ENCODE assay signal across 9 mouse cellular contexts in the genomic region with DNA sequence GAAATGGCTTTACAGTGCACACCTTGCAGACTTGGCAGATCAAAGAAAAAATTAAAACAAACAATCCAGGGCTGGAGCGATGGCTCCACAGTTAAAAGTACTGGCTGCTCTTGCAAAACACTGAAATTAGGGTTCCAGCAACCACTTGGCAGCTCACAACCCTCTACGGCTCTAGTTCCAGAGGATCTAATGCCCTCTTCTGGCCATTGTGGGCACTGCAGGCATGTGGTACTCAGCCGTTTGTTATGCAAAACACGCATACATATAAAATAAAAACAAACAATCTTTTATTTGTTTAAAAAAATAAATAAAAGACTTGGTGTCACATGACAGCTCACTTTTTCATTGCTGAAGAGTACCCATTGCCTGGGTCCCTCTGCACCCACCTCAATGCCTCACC. TPM values are rescaled to one million over a fixed set of nuclear protein-coding genes. Genes with fewer than 3 reads are reported as not detected.
DNase-seq lines count a peak whose midpoint lies in the region; ATAC-seq and TF ChIP-seq lines count a peak whose summit lies in the region.
"Had no signal": no experiment of that assay in that cellular context is flagged by ENCODE, and none has a peak within 500 bp of the region (broad histone marks: within the 10 kb centered on the region; RNA-seq: fewer than 3 reads in every experiment).

No protein-coding gene starts in this region.

- no peak overlapping the region for H3K9ac ChIP-seq in hindbrain, embryonic 11.5 days (ENCODE audit: low read depth, low read length)
- no peak overlapping the region for H3K9ac ChIP-seq in hindbrain, embryonic 13.5 days
- no peak overlapping the region for H3K9ac ChIP-seq in intestine, embryonic 15.5 days
- no peak overlapping the region for H3K9ac ChIP-seq in neural tube, embryonic 11.5 days (ENCODE audit: low read length)

- no peak overlapping the region for H3K4me3 ChIP-seq in hindbrain, embryonic 11.5 days (ENCODE audit: low read depth, low read length)
- no peak overlapping the region for H3K4me3 ChIP-seq in hindbrain, embryonic 13.5 days
- H3K4me3 ChIP-seq in embryonic facial prominence, embryonic 10.5 days: no peak overlapping the region
- H3K4me3 ChIP-seq in intestine, embryonic 15.5 days (replicated peaks): no peak overlapping the region
- no peak overlapping the region for H3K4me3 ChIP-seq in neural tube, embryonic 11.5 days (ENCODE audit: low read depth, low read length)
- no peak overlapping the region for H3K4me3 ChIP-seq in thymus, adult 2 months (ENCODE audit: control insufficient read depth, insufficient read depth, low read length)

- H3K27me3 ChIP-seq in hindbrain, embryonic 11.5 days (ENCODE audit: control insufficient read depth, insufficient read depth, low read length): no peaks in the 10 kb centered on the region
- H3K27me3 ChIP-seq in hindbrain, embryonic 13.5 days: peaks cover 9% of the 10 kb centered on the region; the same call in 1 of the 2 replicates
- 0 out of 2 replicates have a peak, but pooled peaks cover 4% of the 10 kb centered on the region for H3K27me3 ChIP-seq in embryonic facial prominence, embryonic 10.5 days (replicated peaks; ENCODE audit: low read depth, poor library complexity, severe bottlenecking)
- no peaks in the 10 kb centered on the region for H3K27me3 ChIP-seq in intestine, embryonic 15.5 days (replicated peaks)
- no peaks in the 10 kb centered on the region for H3K27me3 ChIP-seq in neural tube, embryonic 11.5 days (ENCODE audit: control insufficient read depth, insufficient read depth, low read length)
- H3K27me3 ChIP-seq in thymus, adult 2 months (ENCODE audit: control insufficient read depth, insufficient read depth, low read length): no peaks in the 10 kb centered on the region; the same call in 1 of the 2 replicates

- no peaks in the 10 kb centered on the region for H3K36me3 ChIP-seq in hindbrain, embryonic 11.5 days (ENCODE audit: control insufficient read depth, insufficient read depth, low read length)
- H3K36me3 ChIP-seq in hindbrain, embryonic 13.5 days: no peaks in the 10 kb centered on the region
- no peaks in the 10 kb centered on the region for H3K36me3 ChIP-seq in embryonic facial prominence, embryonic 10.5 days (replicated peaks)
- H3K36me3 ChIP-seq in intestine, embryonic 15.5 days: no peaks in the 10 kb centered on the region
- no peaks in the 10 kb centered on the region for H3K36me3 ChIP-seq in neural tube, embryonic 11.5 days (ENCODE audit: control insufficient read depth, insufficient read depth, low read length)
- no peaks in the 10 kb centered on the region for H3K36me3 ChIP-seq in thymus, adult 2 months (ENCODE audit: control insufficient read depth, insufficient read depth, low read length)

- TF ChIP-seq POLR2A in thymus, adult 2 months (IDR thresholded peaks at IDR 0.05; ENCODE audit: control insufficient read depth, extremely low read depth, insufficient read depth, low read length, poor library complexity): no peak

- ATAC-seq in hindbrain, embryonic 11.5 days (ENCODE audit: low FRiP score): no peak
- no peak for ATAC-seq in hindbrain, embryonic 13.5 days (ENCODE audit: low FRiP score)
- no peak for ATAC-seq in intestine, embryonic 15.5 days
- no peak for ATAC-seq in neural tube, embryonic 11.5 days (ENCODE audit: insufficient read depth, low FRiP score, low TSS enrichment)

- no peak for TF ChIP-seq CTCF in thymus, adult 2 months (IDR thresholded peaks at IDR 0.05; ENCODE audit: borderline replicate concordance, control insufficient read depth, extremely low read depth, insufficient read depth, low read length, poor library complexity)

- H3K4me2 ChIP-seq in hindbrain, embryonic 11.5 days (replicated peaks; ENCODE audit: low read depth, low read length): no peak overlapping the region
- H3K4me2 ChIP-seq in hindbrain, embryonic 13.5 days: no peak overlapping the region
- peak overlapping the region; percentile 45 for H3K4me2 ChIP-seq in intestine, embryonic 15.5 days (replicated peaks)
- H3K4me2 ChIP-seq in neural tube, embryonic 11.5 days (ENCODE audit: low read depth): no peak overlapping the region

- H3K9me3 ChIP-seq in hindbrain, embryonic 11.5 days (ENCODE audit: control insufficient read depth, low read length): no peaks in the 10 kb centered on the region
- no peaks in the 10 kb centered on the region for H3K9me3 ChIP-seq in hindbrain, embryonic 13.5 days
- H3K9me3 ChIP-seq in embryonic facial prominence, embryonic 10.5 days: no peaks in the 10 kb centered on the region
- no peaks in the 10 kb centered on the region for H3K9me3 ChIP-seq in intestine, embryonic 15.5 days
- H3K9me3 ChIP-seq in neural tube, embryonic 11.5 days (ENCODE audit: control insufficient read depth, low read length): no peaks in the 10 kb centered on the region

- peak; percentile 87 for DNase-seq in hindbrain, embryonic 11.5 days (ENCODE audit: low spot score)
- peak; percentile 84 for DNase-seq in adrenal gland, postnatal 14 days
- DNase-seq in embryonic facial prominence, embryonic 10.5 days (ENCODE audit: low spot score): peak; percentile 75
- DNase-seq in left cerebral cortex, postnatal 4 days: peak; percentile 89
- peak; percentile 73 for DNase-seq in neural tube, embryonic 11.5 days (ENCODE audit: low spot score)
- peak; percentile 79 for DNase-seq in thymus, adult 2 months

- intact Hi-C loops in left cerebral cortex, postnatal 4 days (cut with DNase I): loop anchor here (10.0 kb wide), 1 partner anchor 158 kb away; no protein-coding TSS in a partner anchor

- H3K4me1 ChIP-seq in hindbrain, embryonic 11.5 days (replicated peaks; ENCODE audit: control insufficient read depth, insufficient read depth, low read length): no peaks in the 10 kb centered on the region
- H3K4me1 ChIP-seq in hindbrain, embryonic 13.5 days (replicated peaks): no peaks in the 10 kb centered on the region
- no peaks in the 10 kb centered on the region for H3K4me1 ChIP-seq in embryonic facial prominence, embryonic 10.5 days
- peaks cover 4% of the 10 kb centered on the region; the same call in 1 of the 2 replicates for H3K4me1 ChIP-seq in intestine, embryonic 15.5 days (replicated peaks)
- no peaks in the 10 kb centered on the region for H3K4me1 ChIP-seq in neural tube, embryonic 11.5 days (ENCODE audit: control insufficient read depth, insufficient read depth, low read length)
- H3K4me1 ChIP-seq in thymus, adult 2 months (replicated peaks; ENCODE audit: control insufficient read depth, insufficient read depth, low read length): no peaks in the 10 kb centered on the region

- H3K27ac ChIP-seq in hindbrain, embryonic 11.5 days (ENCODE audit: low read depth, low read length): no peak overlapping the region
- no peak overlapping the region for H3K27ac ChIP-seq in hindbrain, embryonic 13.5 days
- H3K27ac ChIP-seq in embryonic facial prominence, embryonic 10.5 days (replicated peaks): no peak overlapping the region
- H3K27ac ChIP-seq in intestine, embryonic 15.5 days: no peak overlapping the region
- H3K27ac ChIP-seq in neural tube, embryonic 11.5 days (ENCODE audit: low read depth, low read length): no peak overlapping the region
- H3K27ac ChIP-seq in thymus, adult 2 months (ENCODE audit: control insufficient read depth, insufficient read depth, low read length): no peak overlapping the region

- WGBS in hindbrain, embryonic 11.5 days: 27% methylated on average over 4 of the region's 4 CpGs
- WGBS in hindbrain, embryonic 13.5 days: 11% methylated on average over 4 of the region's 4 CpGs
- 21% methylated on average over 4 of the region's 4 CpGs for WGBS in embryonic facial prominence, embryonic 10.5 days
- 19% methylated on average over 4 of the region's 4 CpGs for WGBS in intestine, embryonic 15.5 days
- WGBS in neural tube, embryonic 11.5 days: 20% methylated on average over 4 of the region's 4 CpGs
- 11% methylated on average over 4 of the region's 4 CpGs for WGBS in thymus, adult 2 months

RNA-seq across cellular contexts. Expression of a gene that starts 0.7 kb away (rescaled TPM):
- polyA plus RNA-seq in hindbrain, embryonic 11.5 days (2014; fragmentation: Nextera tagmentation; extraction: Ambion mirVana): not detected in 2 replicates
- not detected in 2 replicates for polyA plus RNA-seq in hindbrain, embryonic 13.5 days (2015; fragmentation: Nextera tagmentation; extraction: Ambion mirVana)
- total RNA-seq in adrenal gland, postnatal 14 days (2021): 2.6 and 33.4 TPM in 2 replicates
- 0.28 TPM in 1 of 2 replicates, not detected in the other for polyA plus RNA-seq in embryonic facial prominence, embryonic 10.5 days (2016; fragmentation: Nextera tagmentation; extraction: Ambion mirVana)
- polyA plus RNA-seq in intestine, embryonic 15.5 days (2015; fragmentation: Nextera tagmentation; extraction: Ambion mirVana): 5.0 and 5.2 TPM in 2 replicates
- under 1 TPM in 1 of 2 experiments, not detected in 1; 0.66 TPM for total RNA-seq in left cerebral cortex, postnatal 4 days (2021)
- not detected in 2 replicates for polyA plus RNA-seq in neural tube, embryonic 11.5 days (2014; fragmentation: Nextera tagmentation; extraction: Ambion mirVana)
- 0.13 and 0.62 TPM in 2 replicates for polyA plus RNA-seq in thymus, adult 2 months (2012; rRNA removed)
- polyA plus RNA-seq: stomach, embryonic 14.5 days had no signal

RNA-seq across cellular contexts. Expression of a gene that starts 34.6 kb away (rescaled TPM):
- polyA plus RNA-seq in hindbrain, embryonic 11.5 days (2014; fragmentation: Nextera tagmentation; extraction: Ambion mirVana): 3.3 and 4.5 TPM in 2 replicates
- 0.94 and 1.8 TPM in 2 replicates for polyA plus RNA-seq in hindbrain, embryonic 13.5 days (2015; fragmentation: Nextera tagmentation; extraction: Ambion mirVana)
- total RNA-seq in adrenal gland, postnatal 14 days (2021): 0.11 TPM in 1 of 2 replicates, not detected in the other
- 0.15 and 0.63 TPM in 2 replicates for polyA plus RNA-seq in embryonic facial prominence, embryonic 10.5 days (2016; fragmentation: Nextera tagmentation; extraction: Ambion mirVana)
- polyA plus RNA-seq in intestine, embryonic 15.5 days (2015; fragmentation: Nextera tagmentation; extraction: Ambion mirVana): 1.3 and 3.3 TPM in 2 replicates
- total RNA-seq in left cerebral cortex, postnatal 4 days (2021): under 1 TPM in 1 of 2 experiments, not detected in 1; 0.08 TPM
- polyA plus RNA-seq in neural tube, embryonic 11.5 days (2014; fragmentation: Nextera tagmentation; extraction: Ambion mirVana): 1.8 and 3.4 TPM in 2 replicates
- 0.19 and 0.38 TPM in 2 replicates for polyA plus RNA-seq in thymus, adult 2 months (2012; rRNA removed)
- polyA plus RNA-seq: stomach, embryonic 14.5 days had no signal

RNA-seq across cellular contexts. Expression of a gene that starts 35.3 kb away (rescaled TPM):
- polyA plus RNA-seq in hindbrain, embryonic 11.5 days (2014; fragmentation: Nextera tagmentation; extraction: Ambion mirVana): 18.6 and 25.8 TPM in 2 replicates
- polyA plus RNA-seq in hindbrain, embryonic 13.5 days (2015; fragmentation: Nextera tagmentation; extraction: Ambion mirVana): 6.6 and 10.0 TPM in 2 replicates
- not detected in 2 replicates for total RNA-seq in adrenal gland, postnatal 14 days (2021)
- 1.3 and 2.2 TPM in 2 replicates for polyA plus RNA-seq in embryonic facial prominence, embryonic 10.5 days (2016; fragmentation: Nextera tagmentation; extraction: Ambion mirVana)
- 2.0 and 3.0 TPM in 2 replicates for polyA plus RNA-seq in intestine, embryonic 15.5 days (2015; fragmentation: Nextera tagmentation; extraction: Ambion mirVana)
- under 1 TPM; 0.26 to 0.56 TPM for total RNA-seq in left cerebral cortex, postnatal 4 days (2021)
- 19.0 and 19.6 TPM in 2 replicates for polyA plus RNA-seq in neural tube, embryonic 11.5 days (2014; fragmentation: Nextera tagmentation; extraction: Ambion mirVana)
- 0.05 and 0.15 TPM in 2 replicates for polyA plus RNA-seq in thymus, adult 2 months (2012; rRNA removed)

RNA-seq across cellular contexts. Expression of a gene that starts 42.1 kb away (rescaled TPM):
- 41.4 and 41.9 TPM in 2 replicates for polyA plus RNA-seq in hindbrain, embryonic 11.5 days (2014; fragmentation: Nextera tagmentation; extraction: Ambion mirVana)
- polyA plus RNA-seq in hindbrain, embryonic 13.5 days (2015; fragmentation: Nextera tagmentation; extraction: Ambion mirVana): 103 and 111 TPM in 2 replicates
- 8.3 and 8.9 TPM in 2 replicates for total RNA-seq in adrenal gland, postnatal 14 days (2021)
- polyA plus RNA-seq in embryonic facial prominence, embryonic 10.5 days (2016; fragmentation: Nextera tagmentation; extraction: Ambion mirVana): 24.8 and 25.2 TPM in 2 replicates
- 7.4 and 7.8 TPM in 2 replicates for polyA plus RNA-seq in intestine, embryonic 15.5 days (2015; fragmentation: Nextera tagmentation; extraction: Ambion mirVana)
- total RNA-seq in left cerebral cortex, postnatal 4 days (2021): 100 to 1,000 TPM; 356 to 358 TPM
- polyA plus RNA-seq in neural tube, embryonic 11.5 days (2014; fragmentation: Nextera tagmentation; extraction: Ambion mirVana): 48.8 and 51.1 TPM in 2 replicates
- polyA plus RNA-seq in thymus, adult 2 months (2012; rRNA removed): 156 and 176 TPM in 2 replicates

RNA-seq across cellular contexts. Expression of a gene that starts 47.4 kb away (rescaled TPM):
- polyA plus RNA-seq in hindbrain, embryonic 11.5 days (2014; fragmentation: Nextera tagmentation; extraction: Ambion mirVana): 165 and 169 TPM in 2 replicates
- polyA plus RNA-seq in hindbrain, embryonic 13.5 days (2015; fragmentation: Nextera tagmentation; extraction: Ambion mirVana): 583 and 599 TPM in 2 replicates
- total RNA-seq in adrenal gland, postnatal 14 days (2021): 21.3 and 28.3 TPM in 2 replicates
- 28.6 and 32.3 TPM in 2 replicates for polyA plus RNA-seq in embryonic facial prominence, embryonic 10.5 days (2016; fragmentation: Nextera tagmentation; extraction: Ambion mirVana)
- polyA plus RNA-seq in intestine, embryonic 15.5 days (2015; fragmentation: Nextera tagmentation; extraction: Ambion mirVana): 39.0 and 40.8 TPM in 2 replicates
- total RNA-seq in left cerebral cortex, postnatal 4 days (2021): 100 to 1,000 TPM; 739 to 767 TPM
- 150 and 165 TPM in 2 replicates for polyA plus RNA-seq in neural tube, embryonic 11.5 days (2014; fragmentation: Nextera tagmentation; extraction: Ambion mirVana)
- 5.9 and 6.0 TPM in 2 replicates for polyA plus RNA-seq in thymus, adult 2 months (2012; rRNA removed)
